In genomic region chr10:44582736-44583135, GRCm38 (mm10) we compare ENCODE assay signal across 12 mouse cellular contexts.
"Had no signal": no experiment of that assay in that cellular context is flagged by ENCODE, and none has a peak within 500 bp of the region (broad histone marks: within the 10 kb centered on the region; RNA-seq: fewer than 3 reads in every experiment).

No protein-coding gene starts in this region.

- H3K27ac ChIP-seq: left cerebral cortex, adult 2 months; limb, embryonic 10.5 days; midbrain, embryonic 10.5 days; neural tube, embryonic 15.5 days; stomach, embryonic 15.5 days had no signal

- H3K4me1 ChIP-seq: limb, embryonic 10.5 days; midbrain, embryonic 10.5 days; neural tube, embryonic 15.5 days; stomach, embryonic 15.5 days had no signal

- H3K9me3 ChIP-seq: limb, embryonic 10.5 days; midbrain, embryonic 10.5 days; neural tube, embryonic 15.5 days; stomach, embryonic 15.5 days had no signal

- H3K4me2 ChIP-seq: neural tube, embryonic 15.5 days; stomach, embryonic 15.5 days had no signal

- DNase-seq: kidney, adult 8-10 months; kidney, postnatal 25 days; lung, adult 18-20 months; midbrain, embryonic 14.5 days; thymus, adult 2 months; thymus, postnatal 25 days had no signal

- H3K4me3 ChIP-seq: left cerebral cortex, adult 2 months; limb, embryonic 10.5 days; midbrain, embryonic 10.5 days; myocyte; neural tube, embryonic 15.5 days; stomach, embryonic 15.5 days had no signal

- H3K36me3 ChIP-seq: limb, embryonic 10.5 days; midbrain, embryonic 10.5 days; neural tube, embryonic 15.5 days; stomach, embryonic 15.5 days had no signal

- H3K27me3 ChIP-seq: neural tube, embryonic 15.5 days; stomach, embryonic 15.5 days had no signal

- H3K9ac ChIP-seq: neural tube, embryonic 15.5 days; stomach, embryonic 15.5 days had no signal
